Mouse (Mus musculus): ENCODE results near the gene Sh3bgrl3. TPM values are rescaled to one million over a fixed set of nuclear protein-coding genes. Genes with fewer than 3 reads are reported as not detected.

The Sh3bgrl3 gene
- total and polyA plus RNA-seq, 3 experiments, result 128 to 362 (median 153) TPM

GRCm38 (mm10) chr4:134112403-134112802 lies 16.2 kb downstream of the Sh3bgrl3 start:
- Histone ChIP-seq H3K4me1 (ENCODE audit: control insufficient read depth in 1 of 2, insufficient read depth in 2 of 2) (peaks cover 22 to 84% of the 10 kb centered on the region in 2 experiments), H3K9me3 (replicated peaks; ENCODE audit: low read length) (no peaks in the 10 kb centered on the region), H3K4me2 (ENCODE audit: insufficient read depth, low read depth, poor library complexity, severe bottlenecking) (no peak overlapping the region), H3K27ac (ENCODE audit: insufficient read depth, low read depth) (no peak overlapping the region; the same call in 1 of the 2 replicates), H3K9ac (ENCODE audit: insufficient read depth, low read depth) (no peak overlapping the region), H3K27me3 (replicated peaks) (no peaks in the 10 kb centered on the region), H3K79me2 (replicated peaks; ENCODE audit: control insufficient read depth, extremely low read depth, insufficient read depth, poor library complexity, severe bottlenecking) (no peaks in the 10 kb centered on the region), H3K36me3 (replicated peaks in 1 of 2; ENCODE audit: control insufficient read depth in 1 of 2, insufficient read depth in 1 of 2, low read length in 1 of 2) (peaks cover 36 to 71% of the 10 kb centered on the region in 2 experiments), H3K4me3 (replicated peaks in 1 of 3; ENCODE audit: low read depth in 2 of 3, low read length in 2 of 3, poor library complexity in 1 of 3) (no peak overlapping the region)
- in situ Hi-C loops (cut with MboI; ENCODE audit: low pct_ligation_motif_present, low pct_unique_long_range_greater_than_20kb, low sequenced_read_pairs), result no loop called here
- DNase-seq (ENCODE audit: extremely low read depth), result no peak
- TF ChIP-seq UBTF (IDR thresholded peaks at IDR 0.05; ENCODE audit: low read depth, low read length) (no peak), SIN3A (IDR thresholded peaks at IDR 0.05; ENCODE audit: low read length) (no peak)
- dilution Hi-C loops (cut with MboI; ENCODE audit: extremely low pct_ligation_motif_present, extremely low pct_unique_long_range_greater_than_20kb, low sequenced_read_pairs), result no loop called here

DNA sequence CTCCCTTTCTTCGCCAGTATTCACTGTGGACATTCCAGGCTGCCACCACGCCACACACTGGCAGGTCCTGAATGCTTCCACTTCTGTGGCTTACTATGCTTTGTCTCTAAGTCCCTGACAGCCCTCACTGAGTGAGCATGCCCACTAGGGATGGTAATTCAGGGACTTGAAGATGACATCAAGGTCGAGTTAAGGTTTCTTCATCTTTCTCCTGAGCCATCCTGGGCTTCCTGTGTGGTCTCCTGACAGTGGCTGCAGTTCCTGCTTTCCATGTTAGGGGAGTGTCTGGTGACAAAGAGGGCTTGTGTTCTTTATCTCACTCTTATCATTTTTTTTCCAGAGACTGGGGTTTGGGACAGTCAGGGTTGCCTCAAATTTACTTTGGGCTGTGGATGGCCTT lies 17.9 kb downstream of the Sh3bgrl3 start:
- in situ Hi-C loops (cut with MboI; ENCODE audit: low pct_ligation_motif_present, low pct_unique_long_range_greater_than_20kb, low sequenced_read_pairs), result no loop called here
- H3K27me3 ChIP-seq (replicated peaks), result no peaks in the 10 kb centered on the region
- H3K9ac ChIP-seq (ENCODE audit: insufficient read depth, low read depth), result no peak overlapping the region
- no peak for DNase-seq (ENCODE audit: extremely low read depth)
- H3K36me3 ChIP-seq (replicated peaks in 1 of 2; ENCODE audit: control insufficient read depth in 1 of 2, insufficient read depth in 1 of 2, low read length in 1 of 2), result peaks cover 36 to 75% of the 10 kb centered on the region in 2 experiments
- H3K4me2 ChIP-seq (ENCODE audit: insufficient read depth, low read depth, poor library complexity, severe bottlenecking), result no peak overlapping the region
- H3K79me2 ChIP-seq (replicated peaks; ENCODE audit: control insufficient read depth, extremely low read depth, insufficient read depth, poor library complexity, severe bottlenecking), result no peaks in the 10 kb centered on the region
- peaks cover 27 to 83% of the 10 kb centered on the region in 2 experiments for H3K4me1 ChIP-seq (ENCODE audit: control insufficient read depth in 1 of 2, insufficient read depth in 2 of 2)
- no peaks in the 10 kb centered on the region for H3K9me3 ChIP-seq (replicated peaks; ENCODE audit: low read length)
- no peak overlapping the region for H3K27ac ChIP-seq (ENCODE audit: insufficient read depth, low read depth)
- TF ChIP-seq E2F4 (IDR thresholded peaks at IDR 0.05; ENCODE audit: insufficient replicate concordance, low read depth, low read length) (no peak), JUND (conservative IDR thresholded peaks at IDR 0.05; ENCODE audit: low read depth, low read length) (no peak)
- no peak overlapping the region for H3K4me3 ChIP-seq (replicated peaks in 1 of 3; ENCODE audit: low read depth in 2 of 3, low read length in 2 of 3, poor library complexity in 1 of 3)
- dilution Hi-C loops (cut with MboI; ENCODE audit: extremely low pct_ligation_motif_present, extremely low pct_unique_long_range_greater_than_20kb, low sequenced_read_pairs), result no loop called here

GRCm38 (mm10) chr4:134108196-134108595 lies 20.4 kb downstream of the Sh3bgrl3 start:
- dilution Hi-C loops (cut with MboI; ENCODE audit: extremely low pct_ligation_motif_present, extremely low pct_unique_long_range_greater_than_20kb, low sequenced_read_pairs), result no loop called here
- Histone ChIP-seq H3K4me1 (ENCODE audit: control insufficient read depth in 1 of 2, insufficient read depth in 2 of 2) (peaks cover 19 to 68% of the 10 kb centered on the region in 2 experiments), H3K4me2 (ENCODE audit: insufficient read depth, low read depth, poor library complexity, severe bottlenecking) (no peak overlapping the region), H3K79me2 (replicated peaks; ENCODE audit: control insufficient read depth, extremely low read depth, insufficient read depth, poor library complexity, severe bottlenecking) (no peaks in the 10 kb centered on the region), H3K27ac (ENCODE audit: insufficient read depth, low read depth) (no peak overlapping the region), H3K9me3 (replicated peaks; ENCODE audit: low read length) (no peaks in the 10 kb centered on the region), H3K36me3 (replicated peaks in 1 of 2; ENCODE audit: control insufficient read depth in 1 of 2, insufficient read depth in 1 of 2, low read length in 1 of 2) (peaks cover 30 to 64% of the 10 kb centered on the region in 2 experiments), H3K4me3 (replicated peaks in 1 of 3; ENCODE audit: low read depth in 2 of 3, low read length in 2 of 3, poor library complexity in 1 of 3) (no peak overlapping the region), H3K9ac (ENCODE audit: insufficient read depth, low read depth) (no peak overlapping the region), H3K27me3 (replicated peaks) (no peaks in the 10 kb centered on the region)
- DNase-seq (ENCODE audit: extremely low read depth), result no peak
- in situ Hi-C loops (cut with MboI; ENCODE audit: low pct_ligation_motif_present, low pct_unique_long_range_greater_than_20kb, low sequenced_read_pairs), result no loop called here
- TF ChIP-seq JUN (IDR thresholded peaks at IDR 0.05; ENCODE audit: insufficient read depth, low read depth, low read length) (no peak), JUND (conservative IDR thresholded peaks at IDR 0.05; ENCODE audit: low read depth, low read length) (no peak), E2F4 (IDR thresholded peaks at IDR 0.05; ENCODE audit: insufficient replicate concordance, low read depth, low read length) (no peak), ZNF384 (IDR thresholded peaks at IDR 0.05; ENCODE audit: low read depth, low read length) (no peak), IRF4 (IDR thresholded peaks at IDR 0.05; ENCODE audit: low read depth, low read length) (no peak), UBTF (IDR thresholded peaks at IDR 0.05; ENCODE audit: low read depth, low read length) (no peak), GABPA (IDR thresholded peaks at IDR 0.05; ENCODE audit: insufficient replicate concordance, low read depth, low read length) (no peak), KAT2A (IDR thresholded peaks at IDR 0.05; ENCODE audit: insufficient replicate concordance, low read length) (no peak), NELFE (IDR thresholded peaks at IDR 0.05; ENCODE audit: low read depth, low read length) (no peak), SIN3A (IDR thresholded peaks at IDR 0.05; ENCODE audit: low read length) (no peak)

Data from CH12.LX (cell line).